Mouse (Mus musculus) forebrain, postnatal 0 days (tissue): ENCODE measurements at regions not wholly inside any gene's neighbourhood (a gene's known extent, or its start where the extent isn't known, plus 50 kb on each side); places are given as distances from the start of the nearest gene placed in this dataset.

Experiments
- ATAC-seq: fragments of 200-750 bp; cut with Nextera tagmentation; 2 replicates; pipeline ENCODE4 v1.8.0; 2017; ENCODE audit warnings: mild to moderate bottlenecking, moderate library complexity
- DNase-seq: peaks from one replicate; pipeline ENCODE4 v3.0.0-alpha.2; 2015
- H3K27ac ChIP-seq: fragments of 300-500 bp; sonication (generic); 2 replicates; pipeline ENCODE4 v1.5.1; 2014; ENCODE audit warnings: low read depth, mild to moderate bottlenecking, antibody characterized with exemption, low read length, moderate library complexity, mixed read lengths
- H3K27me3 ChIP-seq: fragments of 300-500 bp; sonication (generic); 2 replicates; pipeline ENCODE4 v1.6.1; 2014; ENCODE audit warnings: mild to moderate bottlenecking, low read length, mixed read lengths; ENCODE audit not compliant: insufficient read depth
- H3K36me3 ChIP-seq: fragments of 300-500 bp; sonication (generic); 2 replicates; pipeline ENCODE4 v1.6.1; 2014; ENCODE audit warnings: mild to moderate bottlenecking, moderate library complexity; ENCODE audit not compliant: insufficient read depth
- H3K4me1 ChIP-seq: fragments of 300-500 bp; sonication (generic); 2 replicates; pipeline ENCODE4 v1.6.1; 2014; ENCODE audit warnings: antibody characterized with exemption; ENCODE audit not compliant: insufficient read depth
- H3K4me2 ChIP-seq: fragments of 300-500 bp; sonication (generic); 2 replicates; pipeline ENCODE4 v1.6.1; 2014; ENCODE audit warnings: low read depth, mild to moderate bottlenecking, moderate library complexity
- H3K4me3 ChIP-seq: fragments of 300-500 bp; sonication (generic); 2 replicates; pipeline ENCODE4 v1.5.1; 2014; ENCODE audit warnings: low read depth, low read length, mixed read lengths
- H3K9ac ChIP-seq: fragments of 300-500 bp; sonication (generic); 2 replicates; pipeline ENCODE4 v1.6.1; 2014; ENCODE audit warnings: mild to moderate bottlenecking
- H3K9me3 ChIP-seq: fragments of 300-500 bp; sonication (generic); 2 replicates; pipeline ENCODE4 v1.6.1; 2016; ENCODE audit warnings: low read length
- CTCF ChIP-seq: sonication (generic); IDR thresholded peaks from 2 replicates; pipeline ENCODE4 v1.5.1; 2016; ENCODE audit warnings: antibody characterized with exemption, control low read depth, low read depth
- WGBS: fragments of 180-500 bp; shearing (Covaris S2); extraction: QIAGEN DNeasy Blood & Tissue Kit; methylation state at CpG from one replicate; pipeline ENCODE4 v1.1.7; 2014; 5-methylcytosine and 5-hydroxymethylcytosine counted together

GRCm38 (mm10) chr7:136483237-136483636 lies 411.2 kb upstream of the Mgmt start:
- DNase-seq (no peak), ATAC-seq (no peak)
- Histone ChIP-seq H3K4me2 (no peak overlapping the region), H3K27ac (no peak overlapping the region), H3K36me3 (no peaks in the 10 kb centered on the region), H3K4me1 (no peaks in the 10 kb centered on the region), H3K4me3 (no peak overlapping the region), H3K27me3 (peaks cover 31% of the 10 kb centered on the region), H3K9ac (no peak overlapping the region), H3K9me3 (no peaks in the 10 kb centered on the region)
- no peak for TF ChIP-seq CTCF

GRCm38 (mm10) chr7:136487556-136487955 lies 406.9 kb upstream of the Mgmt start:
- no peak for TF ChIP-seq CTCF
- ATAC-seq (no peak), DNase-seq (no peak)
- H3K4me3 ChIP-seq: no peak overlapping the region
- H3K9me3 ChIP-seq: no peaks in the 10 kb centered on the region
- no peak overlapping the region for H3K4me2 ChIP-seq
- no peaks in the 10 kb centered on the region for H3K36me3 ChIP-seq
- H3K27me3 ChIP-seq: peaks cover 56% of the 10 kb centered on the region
- H3K27ac ChIP-seq: no peak overlapping the region
- H3K4me1 ChIP-seq: peaks cover 5% of the 10 kb centered on the region; the same call in 1 of the 2 replicates
- 26% methylated on average over 5 of the region's 5 CpGs for WGBS
- no peak overlapping the region for H3K9ac ChIP-seq

GRCm38 (mm10) chr7:136494862-136495261 lies 399.6 kb upstream of the Mgmt start:
- ATAC-seq (no peak), DNase-seq (no peak)
- H3K9me3 ChIP-seq: no peaks in the 10 kb centered on the region
- peaks cover 83% of the 10 kb centered on the region for H3K27me3 ChIP-seq
- TF ChIP-seq CTCF: no peak
- WGBS: 47% methylated on average over 3 of the region's 3 CpGs
- H3K36me3 ChIP-seq: no peaks in the 10 kb centered on the region
- no peak overlapping the region for H3K4me3 ChIP-seq
- no peak overlapping the region for H3K27ac ChIP-seq
- peaks cover 5% of the 10 kb centered on the region; the same call in 1 of the 2 replicates for H3K4me1 ChIP-seq
- no peak overlapping the region for H3K4me2 ChIP-seq
- no peak overlapping the region for H3K9ac ChIP-seq

GRCm38 (mm10) chr7:136496335-136497242 lies 397.8 kb upstream of the Mgmt start:
- Histone ChIP-seq H3K4me2 (peak overlapping the region; percentile 20), H3K4me1 (0 out of 2 replicates have a peak, but pooled peaks cover 6% of the 10 kb centered on the region), H3K36me3 (no peaks in the 10 kb centered on the region), H3K27me3 (peaks cover 77% of the 10 kb centered on the region), H3K27ac (no peak overlapping the region), H3K4me3 (no peak overlapping the region), H3K9me3 (no peaks in the 10 kb centered on the region), H3K9ac (no peak overlapping the region)
- 23% methylated on average over 19 of the region's 19 CpGs for WGBS
- DNase-seq: no peak
- ATAC-seq: no peak
- TF ChIP-seq CTCF: no peak

GRCm38 (mm10) chr7:136500059-136500458 lies 394.4 kb upstream of the Mgmt start:
- Histone ChIP-seq H3K27ac (no peak overlapping the region), H3K27me3 (peaks cover 52% of the 10 kb centered on the region), H3K4me3 (no peak overlapping the region), H3K4me2 (no peak overlapping the region), H3K9me3 (no peaks in the 10 kb centered on the region), H3K36me3 (no peaks in the 10 kb centered on the region), H3K4me1 (0 out of 2 replicates have a peak, but pooled peaks cover 6% of the 10 kb centered on the region), H3K9ac (no peak overlapping the region)
- 15% methylated on average over 4 of the region's 4 CpGs for WGBS
- TF ChIP-seq CTCF: no peak
- ATAC-seq: no peak
- DNase-seq: no peak

GRCm38 (mm10) chr7:136501094-136501493 lies 393.3 kb upstream of the Mgmt start:
- no peak for TF ChIP-seq CTCF
- Histone ChIP-seq H3K9me3 (no peaks in the 10 kb centered on the region), H3K27me3 (peaks cover 41% of the 10 kb centered on the region), H3K4me3 (no peak overlapping the region), H3K4me2 (no peak overlapping the region), H3K4me1 (0 out of 2 replicates have a peak, but pooled peaks cover 6% of the 10 kb centered on the region), H3K27ac (no peak overlapping the region), H3K9ac (no peak overlapping the region), H3K36me3 (no peaks in the 10 kb centered on the region)
- ATAC-seq (no peak), DNase-seq (no peak)
- WGBS: 92% methylated on average over 7 of the region's 7 CpGs
